Mouse (Mus musculus): Measurements from ENCODE around the gene Ube2d3. TPM values are rescaled to one million over a fixed set of nuclear protein-coding genes. Genes with fewer than 3 reads are reported as not detected.
"Not testable (repeated sequence)": the region's sequence is repeated elsewhere in the genome, so short reads cannot be mapped to it uniquely, and the experiment has no call there.

Ube2d3 gene
- total RNA-seq, 2 experiments from 2014 or later: 338 to 361 TPM

DNA sequence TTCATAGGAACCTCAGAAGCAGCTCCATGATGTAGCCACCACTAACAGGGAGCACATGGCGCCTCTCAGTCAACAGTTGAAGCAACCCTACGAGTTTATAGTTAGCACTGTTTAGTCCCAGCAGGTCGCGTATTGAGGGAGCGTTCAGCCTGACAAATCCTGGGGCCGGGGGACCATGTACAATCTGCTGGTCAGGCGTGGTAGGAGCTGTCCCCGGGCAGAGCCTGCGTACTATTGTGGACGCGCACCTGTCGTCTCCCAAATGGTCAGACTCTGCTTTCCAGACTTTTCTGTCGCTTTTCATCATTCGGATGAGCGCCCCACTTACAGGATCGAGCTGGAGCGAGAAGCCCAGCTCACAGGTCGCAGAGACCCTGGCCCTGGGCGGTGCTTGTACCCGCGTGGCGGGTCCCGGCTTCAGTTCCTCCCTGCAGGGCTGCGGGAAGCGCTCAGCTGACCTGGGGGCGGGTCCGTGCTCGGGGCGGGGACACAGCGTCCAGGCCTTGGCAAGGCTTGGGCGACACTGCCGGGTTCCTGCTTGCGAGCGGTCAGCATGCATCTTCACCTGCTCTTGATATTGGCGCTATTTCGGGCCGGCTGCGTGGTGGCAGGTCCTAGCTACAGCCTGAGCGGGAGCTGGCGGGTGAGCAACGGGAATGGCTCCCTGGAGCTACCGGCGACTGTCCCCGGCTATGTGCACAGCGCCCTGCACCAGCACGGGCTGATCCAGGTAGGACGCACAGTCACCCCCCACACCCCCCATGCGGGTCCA lies 47.4 kb downstream of the Ube2d3 start, which contains the start of gene Manba:
Gene Manba, plus strand, starts transcription at position 484 of the 772 bp plus-strand sequence.
- intact Hi-C loops (cut with DNase I): loop anchor here (2.0 kb wide), 1 partner anchor 17 kb away; no protein-coding TSS in a partner anchor
- DNase-seq (ENCODE audit: low spot score): peak; percentile 57

DNA sequence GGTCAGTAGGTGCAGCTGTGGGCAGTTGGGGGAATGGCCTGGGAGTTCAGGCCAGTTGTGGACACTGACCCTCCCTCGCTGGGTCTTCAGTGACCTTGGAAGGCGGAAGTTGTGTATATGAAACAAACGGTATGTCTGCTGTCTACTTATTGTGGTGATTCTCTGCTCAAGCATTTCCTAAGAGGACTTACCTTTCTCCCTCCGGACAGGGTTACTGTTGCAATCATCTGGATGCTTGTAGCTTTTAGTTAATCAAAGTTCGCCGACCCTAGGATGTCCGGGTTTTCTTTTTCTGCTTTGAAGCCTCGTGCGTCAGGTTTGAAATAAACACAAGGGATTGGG lies 47.9 kb downstream of the Ube2d3 start:
- intact Hi-C loops (cut with DNase I): loop anchor here (2.0 kb wide), 1 partner anchor 17 kb away; no protein-coding TSS in a partner anchor
- no peak for DNase-seq (ENCODE audit: low spot score)

DNA sequence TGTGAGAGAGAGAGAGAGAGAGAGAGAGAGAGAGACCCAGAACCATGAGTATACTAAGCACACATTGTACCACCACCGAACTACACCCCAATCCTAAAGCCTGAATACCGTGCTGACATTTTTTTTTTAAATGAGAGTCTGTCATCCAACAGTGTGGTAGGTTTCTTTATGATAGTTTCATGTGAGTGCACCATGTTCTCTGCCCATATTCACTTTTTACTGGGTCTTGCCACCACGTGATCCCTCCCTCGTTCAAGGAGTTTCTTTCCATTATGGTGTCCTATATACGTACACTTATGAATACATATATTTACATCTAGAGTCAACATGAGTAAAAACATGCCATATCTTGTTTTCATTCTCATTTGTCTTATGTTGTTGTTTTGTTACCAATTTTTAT lies 48.4 kb downstream of the Ube2d3 start:
- DNase-seq (ENCODE audit: low spot score): no peak
- intact Hi-C loops (cut with DNase I): no loop called here

DNA sequence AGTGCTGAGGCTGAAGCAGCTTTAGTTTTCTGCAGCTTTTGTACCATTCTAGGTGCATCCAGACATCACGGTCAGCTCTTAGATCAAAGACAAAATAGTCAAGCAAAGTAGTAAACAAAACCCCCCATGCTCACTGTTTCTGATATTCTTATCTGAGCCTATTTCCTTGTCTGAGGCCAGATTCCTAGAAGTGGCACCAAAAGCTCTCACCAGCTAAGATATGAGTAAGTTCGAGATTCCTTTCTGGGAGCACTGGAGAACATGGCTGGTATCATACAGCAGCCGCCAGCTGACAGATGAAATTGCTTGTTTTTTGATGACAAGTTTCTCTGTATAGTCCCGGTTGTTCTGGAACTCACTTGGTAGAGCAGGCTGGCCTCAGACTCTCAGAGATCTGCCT lies 49.9 kb downstream of the Ube2d3 start:
- intact Hi-C loops (cut with DNase I): no loop called here
- DNase-seq (ENCODE audit: low spot score): no peak

DNA sequence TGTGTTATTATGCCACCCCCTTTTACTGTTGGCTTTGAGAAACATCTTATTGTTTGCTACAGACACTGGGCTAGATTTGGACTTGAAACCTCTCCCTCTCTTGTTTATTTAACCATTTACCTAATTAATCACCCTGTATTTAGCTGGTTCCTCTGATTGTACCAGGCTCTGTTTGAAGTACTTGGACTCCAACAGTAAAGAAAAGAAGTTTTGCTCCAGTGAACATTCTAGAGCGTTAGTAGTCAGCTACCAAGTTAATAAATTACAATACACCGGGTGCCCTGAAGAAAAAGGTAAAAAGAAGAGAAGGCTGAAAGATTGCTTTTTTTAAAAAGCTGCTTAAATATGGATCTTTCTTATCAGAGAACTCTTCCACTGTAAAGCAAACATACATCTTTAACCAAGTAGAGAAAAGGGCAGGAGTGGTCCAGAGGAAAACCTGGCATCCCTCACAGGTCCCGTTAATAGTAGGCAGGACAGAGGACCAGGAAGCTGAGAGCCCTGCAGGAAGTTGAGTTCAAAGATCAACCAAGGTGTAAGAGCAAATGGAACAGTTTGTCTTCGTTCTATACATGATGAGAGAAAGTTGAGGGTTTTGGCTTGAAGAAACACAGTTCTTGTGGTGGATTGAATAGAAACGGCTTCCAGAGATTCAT lies 52.0 kb downstream of the Ube2d3 start:
- DNase-seq (ENCODE audit: low spot score): no peak
- intact Hi-C loops (cut with DNase I): no loop called here

DNA sequence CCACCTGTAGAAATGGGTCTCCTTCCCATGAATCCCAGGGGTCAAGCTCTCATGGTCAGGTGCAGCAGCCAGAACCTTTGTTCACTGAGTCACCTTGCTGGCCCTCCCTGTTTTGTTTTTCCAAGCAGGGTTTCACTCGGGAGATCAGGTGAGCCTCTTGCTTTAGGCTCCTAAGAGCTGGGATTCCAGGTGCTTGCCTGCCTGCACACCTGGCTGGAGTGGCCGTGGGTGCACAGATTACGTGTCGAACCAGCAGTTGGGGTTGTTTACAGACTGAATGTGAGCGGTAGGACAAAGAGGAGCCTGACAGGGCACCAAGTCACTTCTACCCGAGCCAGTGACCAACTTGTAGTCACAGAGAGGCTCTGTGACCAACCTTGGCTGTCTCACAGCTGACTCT lies 53.2 kb downstream of the Ube2d3 start:
- intact Hi-C loops (cut with DNase I): no loop called here
- DNase-seq (ENCODE audit: low spot score): no peak

DNA sequence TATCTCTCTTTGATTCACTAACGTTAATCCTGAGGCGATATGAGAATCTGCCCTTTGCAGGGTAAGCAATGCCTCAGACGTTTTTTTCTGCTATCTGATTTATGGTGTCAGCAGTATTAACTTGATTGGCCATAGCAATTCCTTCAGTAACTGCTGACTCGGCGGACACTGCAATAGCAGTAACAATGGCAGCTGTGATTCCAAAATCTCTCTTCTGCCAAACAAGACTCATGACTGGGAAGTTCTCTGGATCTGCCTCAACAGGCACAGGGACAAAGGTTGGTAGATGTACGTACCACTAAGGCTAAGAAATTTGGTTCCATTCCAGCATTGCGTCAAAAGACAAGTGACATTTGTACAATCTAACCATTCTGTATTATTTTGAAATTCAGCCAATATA lies 55.4 kb downstream of the Ube2d3 start:
- DNase-seq (ENCODE audit: low spot score); intact Hi-C loops (cut with DNase I): not testable (repeated sequence)

DNA sequence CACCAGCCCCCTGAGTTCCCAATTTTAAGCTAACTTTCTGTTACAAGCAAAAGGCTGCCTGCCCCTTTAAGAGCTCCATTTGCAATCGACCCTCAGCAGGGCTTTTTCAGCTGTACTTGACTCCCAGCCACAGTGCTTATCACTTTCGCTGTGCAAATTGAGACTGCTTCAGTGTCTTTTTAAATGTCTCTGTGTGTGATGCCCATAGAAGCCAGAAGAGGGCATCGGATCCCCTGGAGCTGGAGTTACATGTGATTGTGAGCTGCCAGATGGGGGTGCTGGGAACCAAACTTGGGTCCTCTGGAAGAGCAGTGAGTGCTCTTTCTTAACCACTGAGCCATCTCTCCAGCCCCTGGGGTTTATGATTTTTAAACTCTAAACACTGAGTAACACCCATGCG lies 60.0 kb downstream of the Ube2d3 start:
- intact Hi-C loops (cut with DNase I); DNase-seq (ENCODE audit: low spot score): not testable (repeated sequence)

DNA sequence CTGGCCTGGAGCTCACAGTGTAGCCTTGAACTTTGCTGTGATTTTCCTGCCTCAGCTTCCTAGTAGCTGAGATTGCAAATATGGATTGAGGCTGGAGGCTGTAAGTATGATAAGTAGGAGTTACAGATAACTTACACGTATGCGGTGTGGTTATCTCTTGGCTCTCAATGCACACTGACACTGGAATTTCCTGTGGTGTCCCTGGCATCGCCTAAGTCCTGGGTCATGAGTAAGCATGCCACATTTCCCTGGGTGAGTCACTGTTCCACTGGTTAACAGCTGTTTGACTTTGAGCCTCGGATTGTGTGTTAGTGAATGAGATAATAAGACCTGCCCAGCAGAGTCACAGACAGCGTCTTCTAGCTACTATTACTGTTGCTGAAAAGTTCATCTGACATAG lies 60.9 kb downstream of the Ube2d3 start:
- intact Hi-C loops (cut with DNase I): no loop called here
- no peak for DNase-seq (ENCODE audit: low spot score)

DNA sequence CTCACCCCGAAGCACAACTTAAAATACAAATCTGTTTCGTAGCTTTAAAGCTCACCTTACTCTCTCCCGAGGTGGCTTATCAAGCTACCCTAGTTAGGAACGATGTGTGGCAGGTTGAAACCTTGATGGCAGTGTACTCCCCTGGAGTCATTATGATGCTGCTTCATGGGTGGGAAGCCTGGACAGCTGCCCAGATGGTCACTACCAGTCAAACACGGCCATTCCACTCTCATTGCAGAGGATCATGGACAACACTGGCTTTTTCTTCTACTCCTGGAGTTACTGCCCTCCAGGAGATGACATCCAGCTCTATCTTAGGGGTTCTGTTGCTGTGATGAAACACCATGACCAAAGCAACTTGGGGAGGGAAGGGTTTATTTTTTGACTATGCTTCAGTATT lies 65.2 kb downstream of the Ube2d3 start:
- DNase-seq (ENCODE audit: low spot score): no peak
- intact Hi-C loops (cut with DNase I): loop anchor here (2.0 kb wide), 1 partner anchor 18 kb away; the partner anchor contains the start of gene Manba

DNA sequence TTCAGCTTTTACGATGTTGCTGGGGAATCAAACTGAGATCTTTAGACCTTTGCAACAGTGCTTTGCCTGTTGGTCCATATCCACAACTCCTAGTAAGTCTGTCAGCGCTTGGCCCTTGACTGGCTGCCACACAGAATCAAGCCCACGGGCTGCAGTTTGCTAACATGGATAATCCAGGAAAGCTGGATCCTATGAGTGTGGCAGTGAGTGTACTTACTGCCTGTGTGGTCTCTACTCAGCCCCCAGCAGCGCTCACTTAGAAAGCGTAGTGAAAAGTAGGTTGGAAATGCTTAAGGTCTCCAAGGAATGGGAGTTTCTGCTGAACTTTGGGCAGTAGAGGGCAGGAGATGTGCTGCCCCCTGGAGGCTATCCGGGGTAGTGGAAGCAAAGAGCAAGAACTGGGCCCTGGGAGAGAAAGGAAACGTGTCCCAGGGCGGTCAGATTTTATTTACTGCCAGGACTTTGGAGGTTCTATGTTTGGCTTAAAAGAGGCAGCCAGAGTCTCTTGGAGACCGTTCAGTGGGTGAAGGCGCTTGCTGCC lies 67.5 kb downstream of the Ube2d3 start:
- intact Hi-C loops (cut with DNase I): no loop called here
- no peak for DNase-seq (ENCODE audit: low spot score)

DNA sequence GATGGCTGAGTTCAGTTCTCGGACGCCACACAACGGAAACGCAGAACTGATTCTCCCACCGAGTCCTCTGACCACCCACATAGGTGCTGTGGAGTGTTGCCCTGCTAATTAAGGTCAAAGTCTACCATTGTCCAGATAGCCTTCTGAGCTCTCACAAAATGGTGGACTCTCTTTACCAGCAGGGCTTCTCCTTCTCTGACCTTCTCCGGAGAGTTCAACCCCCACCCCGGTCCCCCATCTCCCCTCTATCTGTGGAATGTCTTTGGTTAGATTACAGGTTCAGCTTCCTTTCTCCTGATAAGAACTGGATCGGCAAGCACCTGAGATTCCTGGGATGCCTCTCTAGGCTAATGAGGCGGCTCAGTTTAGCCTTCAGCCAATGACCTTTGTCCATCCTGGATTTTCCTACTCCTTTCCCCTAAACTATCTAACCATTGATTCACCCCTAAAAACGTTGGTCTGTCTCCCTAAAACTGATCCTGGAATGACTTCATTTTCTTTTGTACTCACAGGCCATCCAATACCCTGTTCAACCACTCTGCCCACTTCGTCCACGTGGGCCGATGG lies 68.0 kb downstream of the Ube2d3 start:
- intact Hi-C loops (cut with DNase I): loop anchor here (2.0 kb wide), 1 partner anchor 103 kb away; no protein-coding TSS in a partner anchor
- no peak for DNase-seq (ENCODE audit: low spot score)

DNA sequence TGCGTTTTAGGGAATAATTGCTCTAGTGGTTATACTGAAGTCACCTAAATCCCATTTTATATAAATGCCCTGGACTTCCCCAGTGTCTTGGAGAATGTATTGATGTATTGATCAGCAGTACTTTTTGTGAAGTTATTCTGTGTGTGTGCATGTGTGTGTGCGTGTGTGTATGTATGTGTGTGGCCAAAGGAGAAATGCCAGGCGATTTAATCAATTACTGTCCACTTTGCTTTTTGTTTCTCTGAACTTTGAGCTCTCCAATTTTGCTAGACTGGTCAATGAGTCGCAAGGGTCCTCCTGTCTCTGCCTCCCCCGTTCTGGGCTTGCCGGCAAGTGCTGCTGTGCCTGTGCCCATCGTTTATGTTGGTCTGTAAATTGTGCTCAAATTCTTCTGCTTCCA lies 69.6 kb downstream of the Ube2d3 start:
- no peak for DNase-seq (ENCODE audit: low spot score)
- intact Hi-C loops (cut with DNase I): loop anchor here (2.0 kb wide), 1 partner anchor 105 kb away; no protein-coding TSS in a partner anchor

DNA sequence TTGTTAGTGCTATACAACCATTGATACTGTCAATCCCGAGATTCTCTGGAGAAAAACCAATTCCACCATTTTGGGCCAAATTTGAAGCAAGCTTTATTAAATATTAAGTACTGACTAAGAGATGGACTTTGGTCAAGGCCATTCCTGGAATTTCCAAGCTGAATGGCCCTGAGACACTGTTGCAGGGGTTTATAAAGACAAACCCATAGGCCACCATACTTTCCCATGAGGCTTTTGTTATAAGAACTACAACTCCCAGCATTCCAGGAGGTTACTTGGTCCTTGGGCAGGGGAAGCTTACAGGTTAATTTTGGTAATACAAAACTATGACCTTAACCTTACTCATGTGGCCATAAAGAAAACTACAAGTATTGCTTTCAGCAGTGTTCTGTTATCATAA lies 70.2 kb downstream of the Ube2d3 start:
- intact Hi-C loops (cut with DNase I): no loop called here
- DNase-seq (ENCODE audit: low spot score): no peak

DNA sequence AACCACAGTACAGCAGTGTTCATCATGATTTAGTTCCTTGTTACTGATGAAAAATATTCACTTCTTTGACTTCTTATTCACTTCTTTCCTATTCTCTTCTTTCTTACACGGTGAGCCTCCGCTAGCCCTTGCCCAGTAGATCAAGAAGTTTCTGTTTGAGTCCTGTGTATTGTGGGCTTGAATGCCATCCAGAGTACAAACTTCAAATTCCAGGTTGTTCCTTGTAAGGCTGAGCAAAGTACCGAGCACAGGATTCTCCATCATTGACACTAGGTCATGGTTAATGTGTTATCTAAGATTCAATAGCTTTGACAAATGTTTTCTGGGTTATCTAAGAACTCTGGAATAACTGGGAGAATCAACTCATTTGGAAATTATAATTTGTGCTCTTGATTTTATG lies 72.4 kb downstream of the Ube2d3 start:
- DNase-seq (ENCODE audit: low spot score): no peak
- intact Hi-C loops (cut with DNase I): no loop called here

DNA sequence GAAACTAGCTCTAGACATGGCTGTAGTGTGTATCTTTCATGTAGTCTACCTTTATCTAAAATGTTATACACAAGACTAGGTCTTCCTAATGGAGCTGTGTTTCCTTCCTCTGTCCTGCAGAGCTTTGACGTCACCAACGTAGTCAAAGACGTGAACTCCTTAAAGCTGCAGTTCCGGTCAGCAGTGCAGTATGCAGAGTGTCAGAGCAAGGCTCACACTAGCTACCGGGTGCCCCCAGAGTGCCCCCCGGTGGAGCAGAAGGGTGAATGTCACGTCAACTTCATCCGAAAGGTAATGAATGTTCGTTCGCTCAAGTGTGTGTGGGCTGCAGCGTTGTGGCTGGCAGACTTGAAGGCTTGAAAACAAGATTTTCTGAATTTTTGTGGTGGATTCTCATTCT lies 73.7 kb downstream of the Ube2d3 start:
- intact Hi-C loops (cut with DNase I): no loop called here
- no peak for DNase-seq (ENCODE audit: low spot score)

DNA sequence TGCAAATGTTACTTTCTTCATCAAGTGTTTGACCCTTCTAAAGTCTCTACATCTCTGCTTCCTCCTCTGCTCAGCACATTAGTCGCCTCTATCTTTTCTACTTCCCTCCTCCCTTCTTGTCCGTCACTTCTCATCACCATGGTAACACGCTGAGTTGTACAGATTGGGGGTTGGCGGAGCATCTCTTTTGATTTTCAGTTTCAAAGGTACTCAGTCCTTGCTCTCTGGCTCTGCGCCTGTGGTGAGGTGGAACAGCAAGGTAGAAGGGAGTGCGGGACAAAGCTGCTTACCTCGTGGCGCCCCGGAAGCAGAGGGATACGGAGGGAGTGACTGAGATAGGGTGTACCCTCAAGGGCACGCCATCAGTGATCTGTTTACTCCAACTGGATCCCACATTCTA lies 75.3 kb downstream of the Ube2d3 start:
- no peak for DNase-seq (ENCODE audit: low spot score)
- intact Hi-C loops (cut with DNase I): no loop called here

DNA sequence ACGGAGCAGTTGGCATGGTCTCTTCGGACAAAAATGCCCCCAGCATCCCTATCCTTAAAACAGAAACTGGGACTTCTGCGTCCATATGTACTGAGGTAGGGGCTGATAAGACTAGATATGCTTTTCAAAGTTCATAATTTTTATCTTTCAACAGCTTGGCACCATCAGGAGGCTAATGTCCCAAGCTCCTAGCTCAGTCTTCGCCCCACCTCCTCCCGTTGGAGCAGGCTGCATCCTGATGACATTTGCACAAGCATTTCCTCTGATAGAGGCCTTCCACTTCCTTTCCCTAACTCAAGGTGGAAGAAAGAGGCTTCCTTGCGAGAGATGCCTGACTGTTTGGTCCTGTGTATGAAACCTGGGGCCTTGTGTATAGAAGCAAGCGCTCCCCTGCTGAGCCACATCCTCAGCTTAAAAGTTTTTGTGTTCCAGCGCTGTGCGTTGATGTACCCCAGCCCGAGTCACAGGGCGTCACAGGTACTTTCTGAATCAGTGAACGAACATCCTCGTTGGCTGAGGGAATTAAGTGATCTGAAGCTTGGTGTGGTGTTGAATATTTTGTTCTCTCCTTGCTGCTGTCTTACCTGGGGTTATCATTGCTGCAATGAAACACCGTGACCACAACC lies 76.0 kb downstream of the Ube2d3 start:
- intact Hi-C loops (cut with DNase I): no loop called here
- no peak for DNase-seq (ENCODE audit: low spot score)

DNA sequence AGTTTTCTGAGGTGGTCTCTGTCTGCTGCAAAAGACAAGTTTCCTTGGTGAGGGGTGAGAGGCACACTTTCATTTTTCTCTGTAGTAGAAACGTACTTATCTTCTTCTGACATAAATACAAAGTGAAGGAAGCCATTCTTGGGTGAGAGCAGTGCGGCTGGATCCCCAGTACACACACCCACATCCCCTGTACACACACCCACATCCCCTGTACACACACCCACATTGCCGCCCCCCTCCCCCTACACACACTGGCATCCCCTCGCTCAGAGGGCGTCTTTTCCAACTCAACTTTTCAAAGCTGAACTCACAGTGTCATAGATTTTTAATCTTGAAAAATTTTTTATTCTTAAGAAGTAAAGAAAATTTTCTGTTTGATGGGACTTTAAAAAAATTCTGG lies 77.3 kb downstream of the Ube2d3 start:
- DNase-seq (ENCODE audit: low spot score): no peak
- intact Hi-C loops (cut with DNase I): no loop called here

DNA sequence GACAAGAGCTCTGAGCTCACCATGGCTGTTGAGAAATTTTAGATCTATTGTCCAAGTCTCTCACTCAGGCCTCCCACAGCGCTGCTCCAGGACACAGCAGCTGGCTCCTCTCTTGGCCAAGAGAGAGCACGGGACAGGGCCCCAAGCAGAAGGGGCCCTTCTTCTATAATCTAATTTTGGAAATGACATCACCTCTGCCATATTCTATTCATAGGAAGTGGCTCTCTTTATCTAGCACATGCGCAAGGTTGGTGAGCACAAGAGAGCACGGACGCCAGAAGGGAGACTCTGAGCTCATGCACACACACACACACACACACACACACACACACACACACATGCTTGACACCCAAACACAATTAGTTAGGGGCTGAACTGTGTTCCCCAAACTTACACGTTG lies 78.9 kb downstream of the Ube2d3 start:
- intact Hi-C loops (cut with DNase I): no loop called here
- DNase-seq (ENCODE audit: low spot score): peak; percentile 44

Measured in heart, postnatal 25 days (tissue).